Mouse (Mus musculus) lung, embryonic 16.5 days (tissue): ENCODE measurements around the gene Acap2. TPM values are rescaled to one million over a fixed set of nuclear protein-coding genes. Genes with fewer than 3 reads are reported as not detected.

ENCODE experiments used
- ATAC-seq: fragments of 200-750 bp; cut with Nextera tagmentation; 2 replicates; pipeline ENCODE4 v1.8.0; 2017; ENCODE audit warnings: low read depth, mild to moderate bottlenecking, moderate library complexity
- H3K27ac ChIP-seq: fragments of 300-500 bp; sonication (generic); 2 replicates; pipeline ENCODE4 v1.5.1; 2014; ENCODE audit warnings: mild to moderate bottlenecking, control low read depth, low read length
- H3K27me3 ChIP-seq: fragments of 300-500 bp; sonication (generic); 2 replicates; pipeline ENCODE4 v1.6.1; 2014; ENCODE audit warnings: low read depth, low read length, mixed read lengths; ENCODE audit not compliant: control insufficient read depth, insufficient read depth
- H3K36me3 ChIP-seq: fragments of 300-500 bp; sonication (generic); 2 replicates; pipeline ENCODE4 v1.6.1; 2014; ENCODE audit warnings: low read length; ENCODE audit not compliant: control insufficient read depth, insufficient read depth
- H3K4me1 ChIP-seq: fragments of 300-500 bp; sonication (generic); replicated peaks from 2 replicates; pipeline ENCODE4 v1.6.1; 2014; ENCODE audit warnings: low read length, mixed read lengths; ENCODE audit not compliant: control insufficient read depth, insufficient read depth
- H3K4me2 ChIP-seq: fragments of 300-500 bp; sonication (generic); 2 replicates; pipeline ENCODE4 v1.6.1; 2014; ENCODE audit warnings: low read depth, low read length, control low read depth
- H3K4me3 ChIP-seq: fragments of 300-500 bp; sonication (generic); 2 replicates; pipeline ENCODE4 v1.5.1; 2014; ENCODE audit warnings: mild to moderate bottlenecking, low read length, control low read depth
- H3K9ac ChIP-seq: fragments of 300-500 bp; sonication (generic); 2 replicates; pipeline ENCODE4 v1.6.1; 2014; ENCODE audit warnings: low read length, control low read depth
- H3K9me3 ChIP-seq: fragments of 300-500 bp; sonication (generic); 2 replicates; pipeline ENCODE4 v1.6.1; 2016; ENCODE audit warnings: low read length; ENCODE audit not compliant: control insufficient read depth
- WGBS: fragments of 180-500 bp; shearing (Covaris S2); extraction: QIAGEN DNeasy Blood & Tissue Kit; methylation state at CpG from one replicate; pipeline ENCODE4 v1.1.7; 2014; 5-methylcytosine and 5-hydroxymethylcytosine counted together
- polyA plus RNA-seq: library from polyadenylated mRNA; unstranded; fragments of >200 nt; fragmentation: Nextera tagmentation; extraction: Ambion mirVana; gene quantifications from 2 replicates; pipeline ENCODE4 v1.2.1, GENCODE M21; 2015

Acap2 gene
- polyA plus RNA-seq, 1 experiment from 2014 or later: 27.3 TPM

- no peaks in the 10 kb centered on the region for H3K27me3 ChIP-seq
- H3K9ac ChIP-seq: no peak overlapping the region
- H3K27ac ChIP-seq: no peak overlapping the region
- no peaks in the 10 kb centered on the region for H3K36me3 ChIP-seq
- H3K4me2 ChIP-seq: peak overlapping the region; percentile 24; the same call in 1 of the 2 replicates
- peaks cover 16% of the 10 kb centered on the region for H3K4me1 ChIP-seq
- H3K4me3 ChIP-seq: no peak overlapping the region
- ATAC-seq: peak; percentile 63
- no peaks in the 10 kb centered on the region for H3K9me3 ChIP-seq
- WGBS: 13% methylated on average over 18 of the region's 21 CpGs
These were observed 130.5 kb downstream of the Acap2 start for GRCm38 (mm10) chr16:31070358-31071133.

DNA sequence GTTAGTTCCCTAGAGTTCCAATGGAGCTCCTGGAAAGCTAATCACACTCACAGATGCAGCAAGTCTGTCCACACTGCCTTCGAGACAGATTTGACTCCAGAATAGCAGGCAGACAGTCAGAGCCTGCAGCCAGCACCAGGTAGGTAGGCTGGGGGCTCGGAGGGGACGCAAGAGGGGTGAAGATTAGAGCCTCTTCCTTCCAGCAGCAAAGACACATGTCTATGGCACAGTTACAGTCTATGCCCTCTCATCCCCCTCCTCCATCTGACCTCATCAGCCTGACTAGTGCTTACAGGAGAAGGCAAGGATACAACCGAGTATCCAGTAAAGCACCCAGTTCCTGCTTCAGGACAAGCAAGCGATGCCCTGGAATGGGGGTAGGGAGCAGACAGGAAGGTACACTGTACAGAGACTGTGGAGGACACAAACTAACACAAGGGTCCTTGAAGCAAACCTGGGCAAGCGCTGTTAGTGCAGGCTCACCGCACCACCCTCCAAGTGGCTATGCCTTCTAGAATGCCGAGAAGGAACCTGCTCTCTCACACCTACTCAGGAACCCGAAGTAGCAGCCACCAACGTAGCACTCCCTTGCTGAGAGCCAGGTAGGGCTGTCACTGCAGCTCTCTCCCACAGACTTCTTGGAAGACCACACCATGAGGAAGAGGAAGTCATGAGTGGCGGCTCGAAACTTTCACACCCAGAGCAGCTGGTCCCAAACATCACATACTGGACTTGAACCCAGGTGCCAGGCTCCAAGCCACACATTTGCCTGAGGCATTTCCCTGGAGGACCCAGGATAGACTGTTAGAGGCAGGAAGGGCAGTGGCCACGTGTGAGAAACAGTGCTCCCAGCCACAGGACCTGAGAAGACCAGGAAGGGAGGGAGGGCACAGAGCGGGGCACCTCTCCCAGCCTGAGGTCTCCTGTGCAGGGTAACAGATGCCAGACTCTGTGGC, 131.6 kb downstream of the Acap2 start:
- Histone ChIP-seq H3K4me3 (no peak overlapping the region), H3K9ac (no peak overlapping the region), H3K27ac (no peak overlapping the region), H3K4me2 (no peak overlapping the region), H3K9me3 (no peaks in the 10 kb centered on the region), H3K27me3 (no peaks in the 10 kb centered on the region), H3K4me1 (peaks cover 16% of the 10 kb centered on the region), H3K36me3 (no peaks in the 10 kb centered on the region)
- 68% methylated on average over 14 of the region's 14 CpGs for WGBS
- no peak; the same call in 1 of the 2 replicates for ATAC-seq

- H3K9ac ChIP-seq: 0 out of 2 replicates have a peak overlapping the region, but pooled peaks have one; percentile 8
- no peak overlapping the region for H3K4me2 ChIP-seq
- WGBS: 67% methylated on average over 7 of the region's 7 CpGs
- H3K27ac ChIP-seq: no peak overlapping the region
- H3K9me3 ChIP-seq: no peaks in the 10 kb centered on the region
- H3K27me3 ChIP-seq: no peaks in the 10 kb centered on the region
- peaks cover 16% of the 10 kb centered on the region for H3K4me1 ChIP-seq
- H3K36me3 ChIP-seq: no peaks in the 10 kb centered on the region
- no peak for ATAC-seq
- no peak overlapping the region for H3K4me3 ChIP-seq
These were observed 132.8 kb downstream of the Acap2 start for GRCm38 (mm10) chr16:31068280-31068679.

DNA sequence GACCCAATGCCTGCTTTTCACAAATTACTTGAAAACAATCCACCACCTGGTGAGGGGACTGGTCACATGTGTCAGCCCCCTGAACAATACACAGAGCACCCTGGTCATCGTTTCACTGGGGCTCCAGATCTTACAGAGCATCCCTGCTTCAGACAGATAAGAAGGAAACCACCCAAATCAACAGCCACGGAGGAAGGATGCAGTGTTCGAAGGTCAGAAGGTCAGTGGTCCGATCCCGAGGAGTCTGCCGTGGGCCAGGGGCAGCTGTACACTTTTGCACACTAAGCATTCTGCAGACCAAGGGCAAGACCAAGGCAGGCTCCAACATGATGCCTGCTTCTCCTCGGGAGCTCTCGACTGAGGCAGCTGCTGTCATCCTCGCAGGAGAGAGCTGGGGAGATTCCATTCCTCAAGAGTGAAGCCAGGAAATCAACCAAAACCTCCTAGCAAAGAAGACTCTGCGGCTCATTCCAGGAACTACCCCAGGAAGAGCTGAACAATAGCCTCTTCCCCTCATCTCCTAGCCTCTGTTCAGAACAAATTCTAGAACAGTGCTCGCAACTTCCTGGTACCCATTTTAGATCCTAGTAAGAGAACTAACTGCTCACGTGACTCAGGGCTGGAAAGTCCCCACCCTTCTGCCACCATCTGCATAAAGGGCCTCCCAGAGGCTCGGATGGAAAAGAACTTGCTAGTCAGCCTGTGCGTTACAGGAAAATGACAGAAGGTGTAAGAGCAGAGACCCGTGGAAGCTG, 134.5 kb downstream of the Acap2 start:
- H3K4me2 ChIP-seq: no peak overlapping the region
- H3K9me3 ChIP-seq: no peaks in the 10 kb centered on the region
- peak overlapping the region; percentile 75 for H3K27ac ChIP-seq
- 46% methylated on average over 15 of the region's 15 CpGs for WGBS
- ATAC-seq: peak; percentile 65
- no peaks in the 10 kb centered on the region for H3K36me3 ChIP-seq
- H3K4me1 ChIP-seq: peaks cover 16% of the 10 kb centered on the region
- no peak overlapping the region for H3K9ac ChIP-seq
- no peaks in the 10 kb centered on the region for H3K27me3 ChIP-seq
- no peak overlapping the region for H3K4me3 ChIP-seq

GRCm38 (mm10) chr16:31064782-31065181, 136.3 kb downstream of the Acap2 start:
- Histone ChIP-seq H3K4me2 (no peak overlapping the region), H3K4me1 (peaks cover 12% of the 10 kb centered on the region), H3K9me3 (no peaks in the 10 kb centered on the region), H3K27me3 (no peaks in the 10 kb centered on the region), H3K27ac (no peak overlapping the region), H3K36me3 (no peaks in the 10 kb centered on the region), H3K4me3 (no peak overlapping the region), H3K9ac (no peak overlapping the region)
- ATAC-seq: no peak
- WGBS: 85% methylated on average over 6 of the region's 6 CpGs

- no peak overlapping the region for H3K4me3 ChIP-seq
- H3K9ac ChIP-seq: no peak overlapping the region
- 68% methylated on average over 3 of the region's 3 CpGs for WGBS
- H3K4me1 ChIP-seq: peaks cover under 1% of the 10 kb centered on the region; the same call in 1 of the 2 replicates
- H3K9me3 ChIP-seq: no peaks in the 10 kb centered on the region
- H3K4me2 ChIP-seq: no peak overlapping the region
- H3K27me3 ChIP-seq: no peaks in the 10 kb centered on the region
- no peak for ATAC-seq
- H3K36me3 ChIP-seq: no peaks in the 10 kb centered on the region
- no peak overlapping the region for H3K27ac ChIP-seq
These were observed 138.1 kb downstream of the Acap2 start for GRCm38 (mm10) chr16:31062918-31063317.

GRCm38 (mm10) chr16:31061246-31061880, 139.7 kb downstream of the Acap2 start:
- no peak overlapping the region for H3K4me3 ChIP-seq
- no peak overlapping the region for H3K9ac ChIP-seq
- H3K4me2 ChIP-seq: no peak overlapping the region
- ATAC-seq: no peak
- H3K4me1 ChIP-seq: peaks cover 3% of the 10 kb centered on the region; the same call in 1 of the 2 replicates
- H3K9me3 ChIP-seq: no peaks in the 10 kb centered on the region
- H3K36me3 ChIP-seq: no peaks in the 10 kb centered on the region
- 64% methylated on average over 11 of the region's 11 CpGs for WGBS
- H3K27ac ChIP-seq: no peak overlapping the region
- no peaks in the 10 kb centered on the region for H3K27me3 ChIP-seq

DNA sequence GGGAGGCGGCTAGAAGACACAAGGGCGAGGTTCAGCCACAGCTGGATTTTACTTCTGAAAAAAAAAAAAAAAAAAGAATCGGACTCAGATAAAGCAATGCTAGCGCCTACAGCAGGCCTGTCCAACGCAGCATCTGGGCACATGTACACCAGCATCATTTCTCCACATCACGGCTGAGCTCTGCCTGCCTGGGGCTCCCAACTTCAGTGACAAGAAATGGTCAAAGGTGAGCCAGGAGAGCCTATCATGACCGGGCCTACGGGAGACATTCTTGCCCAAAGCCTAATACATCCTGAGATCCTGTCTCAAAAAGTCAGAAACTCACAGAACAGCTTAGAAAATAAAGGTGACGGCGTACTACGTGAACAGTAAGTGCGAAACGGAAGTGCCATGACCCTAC, 140.3 kb downstream of the Acap2 start:
- no peak for ATAC-seq
- H3K4me2 ChIP-seq: no peak overlapping the region
- H3K9ac ChIP-seq: no peak overlapping the region
- peaks cover 8% of the 10 kb centered on the region for H3K4me1 ChIP-seq
- H3K27ac ChIP-seq: no peak overlapping the region
- WGBS: 90% methylated on average over 13 of the region's 13 CpGs
- no peaks in the 10 kb centered on the region for H3K36me3 ChIP-seq
- no peaks in the 10 kb centered on the region for H3K27me3 ChIP-seq
- no peaks in the 10 kb centered on the region for H3K9me3 ChIP-seq
- no peak overlapping the region for H3K4me3 ChIP-seq
